Mouse (Mus musculus): Measurements from ENCODE around the gene Slc6a16.

DNA sequence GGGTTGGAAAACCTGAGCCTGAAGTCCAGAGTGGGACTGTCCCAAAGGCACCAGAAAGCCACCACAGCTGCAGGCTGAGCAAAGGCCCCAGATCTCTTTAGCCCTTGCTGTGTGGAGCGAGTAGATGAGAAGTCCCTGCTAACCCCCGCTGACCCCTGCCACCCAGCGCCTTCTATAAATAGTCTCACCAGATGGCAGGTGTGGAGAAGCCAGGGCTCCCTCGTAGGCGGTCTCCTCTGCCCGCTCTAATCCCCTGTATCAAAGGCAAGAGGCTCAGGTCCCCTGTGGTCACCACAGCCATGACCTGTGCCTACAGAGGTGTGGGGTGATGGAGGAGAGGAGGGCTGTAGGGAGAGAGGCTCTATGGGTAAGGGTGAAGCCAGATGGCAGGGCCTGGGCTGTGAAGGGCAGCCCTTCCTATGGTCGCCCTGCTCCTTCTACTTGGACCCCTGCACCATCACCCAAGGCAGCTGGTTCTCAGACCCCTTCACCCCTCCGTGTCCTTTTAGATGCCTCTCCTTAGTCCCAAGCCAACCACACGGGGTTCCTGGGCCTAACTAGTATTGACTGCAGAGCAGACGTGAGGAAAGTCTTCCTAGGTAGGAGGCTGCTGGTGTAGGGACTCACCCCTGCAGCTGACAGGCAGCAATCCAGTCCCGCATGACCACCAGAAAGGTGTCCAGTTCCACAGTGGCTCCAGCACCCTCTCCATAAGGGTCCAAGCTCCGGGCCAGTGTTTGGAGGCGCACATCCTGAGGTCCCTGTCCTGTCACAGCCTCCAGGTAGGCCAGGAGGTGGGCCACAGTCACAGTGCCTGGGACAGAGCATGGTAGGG is 45.3 kb upstream of the Slc6a16 start:
- no peak for TF ChIP-seq CTCF (IDR thresholded peaks at IDR 0.05; ENCODE audit: low read depth, low read length)
- no peak for TF ChIP-seq POLR2A (IDR thresholded peaks at IDR 0.05; ENCODE audit: insufficient read depth, low read length)

All from ES-Bruce4 (cell line).